In the genomic region with DNA sequence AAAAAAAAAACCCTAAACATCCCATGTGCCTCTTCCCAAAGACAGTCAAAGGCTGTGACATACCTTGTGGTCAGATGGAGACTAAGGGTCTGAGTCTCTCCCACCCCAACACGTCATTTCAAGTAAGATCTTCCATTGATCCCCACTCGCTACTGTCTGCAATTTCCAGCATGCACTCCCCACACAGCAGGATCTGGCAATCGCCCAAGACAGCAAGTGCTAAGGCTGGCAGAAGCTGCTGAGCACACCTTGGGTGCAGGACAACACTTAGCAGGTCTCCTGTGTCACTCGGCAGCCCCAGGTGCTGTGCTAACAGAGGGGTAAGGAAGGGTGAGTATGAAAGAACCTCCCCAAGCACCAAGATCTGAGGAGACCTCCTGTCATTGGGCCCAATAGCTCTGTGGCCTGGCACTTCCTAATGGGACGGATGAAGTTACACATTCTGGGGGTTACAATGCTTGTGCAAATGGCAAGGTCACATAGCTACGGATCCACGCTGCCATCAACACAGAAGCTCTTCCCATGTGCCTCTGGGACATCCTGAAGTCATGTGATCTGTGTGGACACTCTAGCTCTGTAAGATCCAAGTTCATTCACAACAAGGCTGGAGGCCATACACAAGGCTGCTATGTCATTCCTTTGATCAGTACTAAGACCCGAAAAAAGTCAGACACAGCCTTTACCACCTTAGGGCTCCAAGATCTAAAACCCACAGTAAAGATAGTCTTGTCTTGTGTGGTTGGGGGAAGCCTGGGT, we compare ENCODE assay signal across 8 mouse cellular contexts. TPM values are rescaled to one million over a fixed set of nuclear protein-coding genes. Genes with fewer than 3 reads are reported as not detected.
DNase-seq lines count a peak whose midpoint lies in the region; ATAC-seq lines count a peak whose summit lies in the region.

No protein-coding gene starts in this region.

- H3K27ac ChIP-seq in heart, embryonic 12.5 days (ENCODE audit: poor library complexity, severe bottlenecking) = no peak overlapping the region

- H3K9me3 ChIP-seq in heart, embryonic 12.5 days (replicated peaks) = no peaks in the 10 kb centered on the region

- peaks cover 29% of the 10 kb centered on the region for H3K4me1 ChIP-seq in heart, embryonic 12.5 days (replicated peaks)

- intact Hi-C loops in heart, postnatal 14 days (cut with DNase I) = no loop called here

- H3K4me2 ChIP-seq in heart, embryonic 12.5 days = no peak overlapping the region

- 64% methylated on average over 8 of the region's 8 CpGs for WGBS in heart, embryonic 12.5 days

- no peaks in the 10 kb centered on the region for H3K36me3 ChIP-seq in heart, embryonic 12.5 days

- H3K9ac ChIP-seq in heart, embryonic 12.5 days = no peak overlapping the region

- no peaks in the 10 kb centered on the region for H3K27me3 ChIP-seq in heart, embryonic 12.5 days (replicated peaks)

- DNase-seq in heart, postnatal 14 days = peak; percentile 23 to 32
- DNase-seq in R1 (ENCODE audit: low read depth, low spot score) = peak; percentile 41
- peak; percentile 76 to 85 for DNase-seq in cerebellum, postnatal 10 days
- DNase-seq in kidney, postnatal 25 days = peak; percentile 87 to 88
- DNase-seq in yolk sac, embryonic 10.5 days (ENCODE audit: low spot score) = no peak
- DNase-seq in left cerebral cortex, adult 8-10 months (ENCODE audit: low spot score in 2 of 2) = no peak
- DNase-seq in urinary bladder, postnatal 25 days (ENCODE audit: low spot score) = no peak

- ATAC-seq in heart, embryonic 12.5 days (ENCODE audit: insufficient number of reproducible peaks, low FRiP score) = no peak

- H3K4me3 ChIP-seq in heart, embryonic 12.5 days = no peak overlapping the region

RNA-seq across cellular contexts. Expression of gene Ptprj, which starts 13.5 kb away (rescaled TPM):
- 1 to 10 TPM; 9.0 to 9.1 TPM for total RNA-seq in heart, postnatal 14 days (2021)
- polyA plus RNA-seq in heart, embryonic 12.5 days (2016; fragmentation: Nextera tagmentation; extraction: Ambion mirVana) = 1.6 and 2.0 TPM in 2 replicates
- total RNA-seq in left cerebral cortex, adult 8-10 months (2022) = 100 to 1,000 TPM in 1 of 4 experiments, 10 to 100 TPM in 3; 90.8 to 104 (median 95.0) TPM

Comparison
In these comparisons a context has a peak if more than half of its experiments do, and no peak if none do; other contexts are left out.
1. DNase-seq: peak in heart, postnatal 14 days (2 of 2), R1 (single experiment), cerebellum, postnatal 10 days (2 of 2) and kidney, postnatal 25 days (2 of 2); none in yolk sac, embryonic 10.5 days (single experiment), left cerebral cortex, adult 8-10 months (0 of 2) and urinary bladder, postnatal 25 days (single experiment).
2. RNA of gene Ptprj, which starts 13.5 kb away (total RNA-seq): 90.8 to 104 TPM in left cerebral cortex, adult 8-10 months; 9.0 to 9.1 TPM in heart, postnatal 14 days; every median in the first group is over 4 times any median in the second.